Comparison of ENCODE assay signal across 14 mouse cellular contexts in the genomic region with DNA sequence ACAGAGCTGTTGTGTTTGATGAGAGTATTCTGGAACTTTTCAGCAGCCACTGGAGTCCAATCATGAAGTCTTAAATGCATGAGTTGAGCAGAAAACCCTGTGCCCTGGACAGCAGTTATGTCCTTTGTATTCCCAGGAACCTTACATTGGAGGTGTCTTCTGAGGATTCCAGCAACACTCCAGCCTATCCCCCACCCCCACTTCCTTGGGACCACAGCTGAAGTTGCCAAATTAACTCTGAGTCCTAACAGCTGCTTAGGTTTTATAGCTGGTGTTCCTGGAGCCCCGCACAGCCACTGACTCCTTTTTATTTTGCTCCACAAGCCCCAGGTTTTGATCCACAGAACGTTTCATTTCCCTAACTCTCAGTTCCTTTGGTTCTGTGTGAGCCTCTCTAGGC.
"Had no signal": no experiment of that assay in that cellular context is flagged by ENCODE, and none has a peak within 500 bp of the region (broad histone marks: within the 10 kb centered on the region; RNA-seq: fewer than 3 reads in every experiment).

No protein-coding gene starts in this region.

- H3K27ac ChIP-seq: layer of hippocampus, adult 2 months; liver, embryonic 15.5 days; midbrain, embryonic 13.5 days; neural tube, embryonic 15.5 days had no signal

- H3K4me3 ChIP-seq: layer of hippocampus, adult 2 months; liver, embryonic 15.5 days; midbrain, embryonic 13.5 days; neural tube, embryonic 15.5 days had no signal

- ATAC-seq: hindbrain, embryonic 16.5 days; inflammation-experienced regulatory T-cells, adult 6 months; intestine, postnatal 0 days; midbrain, embryonic 13.5 days had no signal

- H3K4me1 ChIP-seq: liver, embryonic 15.5 days; midbrain, embryonic 13.5 days; neural tube, embryonic 15.5 days had no signal

- H3K4me2 ChIP-seq: liver, embryonic 15.5 days; midbrain, embryonic 13.5 days; neural tube, embryonic 15.5 days had no signal

- H3K9ac ChIP-seq: liver, embryonic 15.5 days; midbrain, embryonic 13.5 days; neural tube, embryonic 15.5 days had no signal

- H3K36me3 ChIP-seq: liver, embryonic 15.5 days; midbrain, embryonic 13.5 days; neural tube, embryonic 15.5 days had no signal

- H3K27me3 ChIP-seq: liver, embryonic 15.5 days; midbrain, embryonic 13.5 days; neural tube, embryonic 15.5 days had no signal

- DNase-seq: kidney, adult 8-10 months; kidney, postnatal 25 days; left cerebral cortex, postnatal 4 days; lung, adult 2 months; lung, postnatal 36 days; thymus, adult 2 months; thymus, postnatal 36 days had no signal

- H3K9me3 ChIP-seq: liver, embryonic 15.5 days; midbrain, embryonic 13.5 days had no signal
